Mouse (Mus musculus): ENCODE data around the gene Mprip. TPM values are rescaled to one million over a fixed set of nuclear protein-coding genes. Genes with fewer than 3 reads are reported as not detected.

The Mprip gene
- total RNA-seq, 2 experiments from 2014 or later, result 240 to 256 TPM

GRCm38 (mm10) chr11:59793390-59793789 is 132.3 kb downstream of the Mprip start:
- DNase-seq (ENCODE audit: low spot score in 2 of 2), result no peak

- no peak for DNase-seq (ENCODE audit: low spot score in 2 of 2)
Observed at GRCm38 (mm10) chr11:59800412-59800811, 139.3 kb downstream of the Mprip start.

DNA sequence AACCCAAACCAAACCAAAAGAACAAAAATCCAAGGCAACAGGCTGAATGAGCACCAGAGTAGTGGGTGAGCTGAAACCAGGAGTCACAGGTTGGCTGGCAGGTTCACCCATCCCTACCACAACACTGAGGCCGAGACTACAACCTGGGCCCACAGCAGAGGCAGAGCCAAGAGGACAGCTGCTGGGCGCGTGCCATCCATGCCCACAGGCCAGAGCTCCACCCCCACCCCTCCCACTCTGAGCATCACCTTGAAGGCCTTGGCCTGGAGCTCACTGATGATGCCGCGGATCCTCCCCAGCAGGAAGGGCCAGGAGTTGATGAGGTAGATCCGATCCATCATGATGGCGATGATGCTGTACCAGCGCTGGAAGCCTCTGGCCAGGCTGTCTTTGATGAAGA is 140.8 kb downstream of the Mprip start:
- DNase-seq (ENCODE audit: low spot score in 2 of 2), result no peak

GRCm38 (mm10) chr11:59803516-59803915 is 142.4 kb downstream of the Mprip start:
- DNase-seq (ENCODE audit: low spot score in 2 of 2), result no peak

DNA sequence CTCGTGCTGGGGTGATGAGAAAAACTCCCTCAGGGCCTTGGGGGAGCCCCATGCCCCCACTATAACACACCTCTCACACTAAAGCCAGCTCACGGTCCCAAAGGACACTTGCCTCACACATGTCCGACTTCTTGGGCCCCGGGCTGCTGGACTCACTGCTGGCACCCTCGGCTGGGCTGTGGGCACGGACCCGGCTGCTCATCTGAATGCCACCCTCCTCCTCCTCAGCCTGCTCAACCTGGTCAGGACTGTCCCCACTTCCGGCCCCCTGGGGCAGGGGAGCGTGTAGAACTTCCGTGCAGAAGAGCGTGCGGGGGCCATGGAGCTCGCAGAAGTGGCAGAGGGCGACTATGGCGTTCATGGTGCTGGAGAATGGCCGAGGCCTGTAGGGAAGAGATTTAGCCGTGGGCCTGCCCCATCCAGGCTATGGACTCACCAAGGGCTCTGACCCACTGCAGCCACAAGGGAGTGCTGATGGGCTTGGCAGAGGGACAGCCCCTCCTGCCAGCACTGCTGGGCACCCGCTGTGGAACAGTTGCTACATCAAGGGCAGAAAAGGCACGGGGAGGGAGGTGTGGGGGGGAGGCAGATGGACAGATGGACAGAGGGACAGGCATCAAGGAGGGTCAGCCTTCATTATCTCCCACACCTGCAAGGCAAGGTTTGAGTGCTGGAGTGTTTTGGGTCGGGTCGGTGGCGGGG is 143.5 kb downstream of the Mprip start:
- DNase-seq (ENCODE audit: low spot score in 2 of 2), result no peak

GRCm38 (mm10) chr11:59805256-59805655 is 144.2 kb downstream of the Mprip start:
- no peak for DNase-seq (ENCODE audit: low spot score in 2 of 2)

- no peak for DNase-seq (ENCODE audit: low spot score in 2 of 2)
Observed at GRCm38 (mm10) chr11:59805656-59806055, 144.6 kb downstream of the Mprip start.

- DNase-seq (ENCODE audit: low spot score in 2 of 2), result no peak
Observed at GRCm38 (mm10) chr11:59808170-59808960, 147.3 kb downstream of the Mprip start.

DNA sequence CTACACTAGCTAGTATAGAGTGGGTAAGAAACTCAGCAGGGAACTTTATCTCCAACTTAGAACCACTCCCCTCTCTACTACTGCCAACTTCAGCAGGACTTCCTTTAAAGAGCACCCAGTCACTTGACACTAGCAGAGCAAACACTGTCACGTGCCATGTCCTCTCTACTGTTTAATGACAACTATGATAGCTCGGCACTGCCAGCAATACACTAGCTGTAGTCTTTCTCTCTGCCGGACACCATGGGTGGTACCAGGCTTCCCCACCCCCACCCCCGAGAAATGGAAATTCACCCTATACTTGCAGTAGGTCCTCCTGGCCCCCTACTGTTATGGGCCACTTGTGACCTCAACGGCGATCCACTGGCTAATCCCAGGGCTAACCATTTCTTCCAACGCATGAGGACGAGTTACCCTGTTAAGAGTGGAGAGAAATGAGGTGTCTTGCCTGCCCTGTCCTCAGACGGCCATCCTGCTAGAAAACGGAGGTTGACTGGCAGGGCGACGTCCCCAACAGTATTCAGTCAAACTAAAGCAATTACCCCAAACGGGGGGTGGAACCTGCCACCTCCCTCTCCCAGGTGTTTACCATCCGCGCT is 148.1 kb downstream of the Mprip start:
- no peak for DNase-seq (ENCODE audit: low spot score in 2 of 2)

DNA sequence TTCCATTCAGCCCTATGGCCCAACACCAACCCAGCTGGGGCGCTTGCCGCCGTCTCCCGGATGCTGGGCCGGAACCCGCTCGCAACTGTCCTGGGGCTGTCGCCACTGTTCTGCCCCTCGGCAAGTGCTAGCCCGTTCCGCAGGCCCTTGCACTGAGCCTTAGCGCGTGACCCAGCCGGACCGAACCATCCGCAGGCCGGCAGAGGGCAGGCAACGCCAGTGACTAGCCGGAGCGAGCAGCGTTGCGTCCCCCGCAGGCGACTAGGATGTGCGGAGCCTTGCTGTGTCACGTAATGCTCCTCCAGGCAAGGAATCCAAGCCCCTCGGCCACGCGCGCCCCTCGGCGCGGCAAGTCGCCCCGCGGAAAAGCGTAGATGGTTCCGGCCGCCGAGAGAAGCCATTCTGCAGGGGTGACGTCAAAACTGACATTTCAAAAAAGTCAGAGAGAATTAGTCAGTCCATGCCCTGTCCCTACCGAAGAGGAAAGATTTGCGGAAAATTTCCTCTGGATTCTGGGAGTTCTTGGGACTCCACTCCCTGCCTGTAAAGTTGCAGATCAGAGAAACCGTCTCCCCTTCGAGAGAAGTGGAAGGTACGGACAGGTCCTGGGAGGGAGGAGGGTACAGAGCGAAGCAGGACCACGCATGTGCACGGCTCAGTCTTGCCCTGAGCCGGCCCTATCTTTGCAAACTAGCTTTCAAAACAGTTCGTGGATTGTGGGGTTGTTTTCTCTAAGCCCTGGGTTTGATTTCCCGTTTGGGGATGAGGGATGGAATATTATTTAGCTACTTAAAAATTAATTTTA is 148.8 kb downstream of the Mprip start, which contains the start of gene Flcn:
Flcn (minus strand) TSS at position 347 of the 805 bp plus-strand sequence.
- peak; percentile 84 to 85 for DNase-seq (ENCODE audit: low spot score in 2 of 2)

- no peak for DNase-seq (ENCODE audit: low spot score in 2 of 2)
Observed at GRCm38 (mm10) chr11:59810480-59811158, 149.5 kb downstream of the Mprip start.

GRCm38 (mm10) chr11:59811211-59811610 is 150.1 kb downstream of the Mprip start:
- no peak for DNase-seq (ENCODE audit: low spot score in 2 of 2)

DNA sequence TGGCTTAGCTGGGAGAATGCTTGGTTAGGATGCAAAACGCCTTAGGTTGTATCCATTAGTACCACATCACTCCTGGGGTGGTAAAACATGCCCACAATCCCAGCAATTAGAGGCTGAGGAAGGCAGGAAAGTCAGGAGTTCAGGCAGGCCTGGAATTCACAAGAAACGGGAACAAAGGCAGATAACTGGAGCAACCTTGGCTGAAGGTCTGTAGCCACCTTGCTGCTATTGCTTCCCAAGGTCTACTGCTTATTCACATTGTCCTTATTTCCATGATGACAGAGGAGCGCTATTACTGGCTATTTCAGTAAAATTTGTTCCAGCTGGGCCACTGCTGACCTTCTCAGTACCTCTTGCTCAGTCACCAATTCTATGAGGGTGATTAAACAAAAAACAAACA is 152.2 kb downstream of the Mprip start:
- DNase-seq (ENCODE audit: low spot score in 2 of 2), result no peak

DNA sequence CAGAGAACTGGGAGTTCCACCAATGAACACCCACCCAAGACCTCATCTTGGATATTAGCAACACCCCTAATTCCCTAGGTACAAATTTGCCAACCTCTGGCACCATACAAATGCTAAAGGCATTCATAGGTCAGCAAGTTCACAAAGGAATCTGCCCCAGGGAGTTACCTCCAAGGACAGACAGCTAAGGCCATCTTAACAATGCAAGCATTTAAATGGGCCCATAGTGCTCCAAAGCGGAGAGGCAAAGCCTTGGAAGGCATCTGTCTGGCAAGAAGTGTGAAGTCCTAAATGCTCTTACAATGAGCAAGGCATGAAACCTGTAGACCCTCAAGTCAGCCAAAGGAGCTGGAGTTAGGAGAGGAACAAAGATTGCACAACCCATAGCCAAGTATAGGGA is 153.2 kb downstream of the Mprip start:
- no peak for DNase-seq (ENCODE audit: low spot score in 2 of 2)

GRCm38 (mm10) chr11:59814936-59815335 is 153.8 kb downstream of the Mprip start:
- no peak for DNase-seq (ENCODE audit: low spot score in 2 of 2)

DNA sequence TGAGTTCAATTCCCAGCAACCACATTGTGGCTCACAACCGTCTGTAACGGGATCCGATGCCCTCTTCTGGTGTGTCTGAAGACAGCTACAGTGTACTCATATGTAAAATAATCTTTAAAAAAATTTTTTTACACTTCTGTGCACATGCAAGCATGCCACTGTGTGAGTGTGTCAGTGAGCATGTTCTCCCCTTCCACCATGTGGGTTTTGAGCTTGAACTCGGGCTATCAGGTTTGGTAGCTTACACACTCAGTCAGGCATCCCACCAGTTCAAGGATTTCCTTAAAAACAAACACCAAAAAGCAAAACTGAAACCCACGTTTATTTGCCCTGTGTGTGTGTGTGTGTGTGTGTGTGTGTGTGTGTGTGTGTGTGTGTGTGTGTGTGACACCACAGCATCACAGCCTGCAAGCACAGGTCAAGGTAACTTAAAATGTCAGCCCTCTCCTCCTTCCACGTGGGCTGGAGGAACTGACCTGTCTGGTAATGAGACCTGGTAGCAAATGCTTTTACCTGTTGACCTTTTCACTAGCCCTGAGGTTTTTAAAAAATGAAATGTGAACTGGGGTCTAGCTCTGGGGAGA is 154.5 kb downstream of the Mprip start:
- DNase-seq (ENCODE audit: low spot score in 2 of 2), result no peak

GRCm38 (mm10) chr11:59817916-59818315 is 156.8 kb downstream of the Mprip start:
- DNase-seq (ENCODE audit: low spot score in 2 of 2), result no peak

GRCm38 (mm10) chr11:59821625-59822024 is 160.5 kb downstream of the Mprip start:
- DNase-seq (ENCODE audit: low spot score in 2 of 2), result no peak

Measured in layer of hippocampus, postnatal 10 days (tissue).